In genomic region chr19:60956198-60956750, GRCm38 (mm10) we compare ENCODE assay signal across 27 mouse cellular contexts.
DNase-seq lines count a peak whose midpoint lies in the region; ATAC-seq and TF ChIP-seq lines count a peak whose summit lies in the region.
"Had no signal": no experiment of that assay in that cellular context is flagged by ENCODE, and none has a peak within 500 bp of the region (broad histone marks: within the 10 kb centered on the region; RNA-seq: fewer than 3 reads in every experiment).

No protein-coding gene starts in this region.

- peak; percentile 11; the same call in 1 of the 2 replicates for ATAC-seq in heart, embryonic 12.5 days (ENCODE audit: insufficient number of reproducible peaks, low FRiP score)
- ATAC-seq in Patski = peak; percentile 54
- ATAC-seq: forebrain, embryonic 13.5 days had no signal

- H3K36me3 ChIP-seq in heart, embryonic 12.5 days = no peaks in the 10 kb centered on the region
- H3K36me3 ChIP-seq: neural tube, embryonic 15.5 days had no signal

- peaks cover 25% of the 10 kb centered on the region for H3K4me1 ChIP-seq in heart, embryonic 12.5 days (replicated peaks)
- H3K4me1 ChIP-seq: forebrain, embryonic 13.5 days; neural tube, embryonic 15.5 days had no signal

- H3K27ac ChIP-seq in heart, embryonic 12.5 days (ENCODE audit: poor library complexity, severe bottlenecking) = no peak overlapping the region
- H3K27ac ChIP-seq: forebrain, embryonic 13.5 days; hindbrain, embryonic 14.5 days; liver, embryonic 14.5 days; neural tube, embryonic 15.5 days; stomach, postnatal 0 days had no signal

- no peaks in the 10 kb centered on the region for H3K9me3 ChIP-seq in heart, embryonic 12.5 days (replicated peaks)
- H3K9me3 ChIP-seq: forebrain, embryonic 13.5 days; neural tube, embryonic 15.5 days had no signal

- no peak overlapping the region for H3K9ac ChIP-seq in heart, embryonic 12.5 days
- H3K9ac ChIP-seq: forebrain, embryonic 13.5 days; hindbrain, embryonic 14.5 days; liver, embryonic 14.5 days; neural tube, embryonic 15.5 days had no signal

- POLR2A ChIA-PET in Patski (lab: Charles Lee) = no interaction called here

- in situ Hi-C loops in Patski (cut with MboI; ENCODE audit: low pct_unique_long_range_greater_than_20kb) = no loop called here

- no peak for TF ChIP-seq CTCF in Patski (IDR thresholded peaks at IDR 0.05)

- H3K4me3 ChIP-seq in heart, embryonic 12.5 days = no peak overlapping the region
- H3K4me3 ChIP-seq: forebrain, embryonic 13.5 days; neural tube, embryonic 15.5 days had no signal

- CTCF ChIA-PET in Patski (lab: Charles Lee) = interaction anchor here (0.7 to 1.7 kb wide), 3 partner anchors 10 to 67 kb away, joined by 3 to 8 read pairs (median 3); partner anchors contain the start of gene Grk5

- H3K27me3 ChIP-seq in heart, embryonic 12.5 days (replicated peaks) = no peaks in the 10 kb centered on the region
- no peaks in the 10 kb centered on the region for H3K27me3 ChIP-seq in Patski
- H3K27me3 ChIP-seq: forebrain, embryonic 13.5 days; neural tube, embryonic 15.5 days had no signal

- no peak overlapping the region for H3K4me2 ChIP-seq in heart, embryonic 12.5 days
- H3K4me2 ChIP-seq: forebrain, embryonic 13.5 days; heart, embryonic 11.5 days; hindbrain, embryonic 14.5 days; neural tube, embryonic 15.5 days had no signal

- DNase-seq in adrenal gland, adult 2 months = peak; percentile 66
- DNase-seq in adrenal gland, adult 18-20 months (ENCODE audit: low spot score in 2 of 2) = no peak
- no peak for DNase-seq in heart, adult 9 months (ENCODE audit: low spot score in 2 of 2)
- no peak for DNase-seq in Patski (ENCODE audit: low read depth, low spot score)
- DNase-seq in lung, postnatal 36 days = peak; percentile 62
- DNase-seq in right cerebral cortex, postnatal 4 days = no peak
- DNase-seq: adrenal gland, postnatal 14 days; cerebellum, adult 8-10 months; cerebellum, postnatal 25 days; gastrocnemius, postnatal 10 days; kidney, adult 9 months; kidney, postnatal 10 days; layer of hippocampus, adult 9-11 months; liver; midbrain, embryonic 14.5 days; retina, postnatal 1 day; right cerebral cortex, postnatal 14 days; spleen, adult 18-20 months; thymus, adult 18-20 months; thymus, postnatal 25 days had no signal

Comparison
In these comparisons a context has a peak if more than half of its experiments do, and no peak if none do; other contexts are left out.
1. DNase-seq: peak in adrenal gland, adult 2 months (single experiment) and lung, postnatal 36 days (single experiment); none in adrenal gland, adult 18-20 months (0 of 2), heart, adult 9 months (0 of 2), Patski (single experiment) and right cerebral cortex, postnatal 4 days (single experiment).